Mouse (Mus musculus) lung, embryonic 16.5 days (tissue): ENCODE data around the gene Pcgf3. TPM values are rescaled to one million over a fixed set of nuclear protein-coding genes. Genes with fewer than 3 reads are reported as not detected.
"Not testable (repeated sequence)": the region's sequence is repeated elsewhere in the genome, so short reads cannot be mapped to it uniquely, and the experiment has no call there.

Experiments used
- ATAC-seq: fragments of 200-750 bp; cut with Nextera tagmentation; 2 replicates; pipeline ENCODE4 v1.8.0; 2017; ENCODE audit warnings: low read depth, mild to moderate bottlenecking, moderate library complexity
- H3K27ac ChIP-seq: fragments of 300-500 bp; sonication (generic); 2 replicates; pipeline ENCODE4 v1.5.1; 2014; ENCODE audit warnings: mild to moderate bottlenecking, control low read depth, low read length
- H3K27me3 ChIP-seq: fragments of 300-500 bp; sonication (generic); 2 replicates; pipeline ENCODE4 v1.6.1; 2014; ENCODE audit warnings: low read depth, low read length, mixed read lengths; ENCODE audit not compliant: control insufficient read depth, insufficient read depth
- H3K36me3 ChIP-seq: fragments of 300-500 bp; sonication (generic); 2 replicates; pipeline ENCODE4 v1.6.1; 2014; ENCODE audit warnings: low read length; ENCODE audit not compliant: control insufficient read depth, insufficient read depth
- H3K4me1 ChIP-seq: fragments of 300-500 bp; sonication (generic); replicated peaks from 2 replicates; pipeline ENCODE4 v1.6.1; 2014; ENCODE audit warnings: low read length, mixed read lengths; ENCODE audit not compliant: control insufficient read depth, insufficient read depth
- H3K4me2 ChIP-seq: fragments of 300-500 bp; sonication (generic); 2 replicates; pipeline ENCODE4 v1.6.1; 2014; ENCODE audit warnings: low read depth, low read length, control low read depth
- H3K4me3 ChIP-seq: fragments of 300-500 bp; sonication (generic); 2 replicates; pipeline ENCODE4 v1.5.1; 2014; ENCODE audit warnings: mild to moderate bottlenecking, low read length, control low read depth
- H3K9ac ChIP-seq: fragments of 300-500 bp; sonication (generic); 2 replicates; pipeline ENCODE4 v1.6.1; 2014; ENCODE audit warnings: low read length, control low read depth
- H3K9me3 ChIP-seq: fragments of 300-500 bp; sonication (generic); 2 replicates; pipeline ENCODE4 v1.6.1; 2016; ENCODE audit warnings: low read length; ENCODE audit not compliant: control insufficient read depth
- WGBS: fragments of 180-500 bp; shearing (Covaris S2); extraction: QIAGEN DNeasy Blood & Tissue Kit; methylation state at CpG from one replicate; pipeline ENCODE4 v1.1.7; 2014; 5-methylcytosine and 5-hydroxymethylcytosine counted together
- polyA plus RNA-seq: library from polyadenylated mRNA; unstranded; fragments of >200 nt; fragmentation: Nextera tagmentation; extraction: Ambion mirVana; gene quantifications from 2 replicates; pipeline ENCODE4 v1.2.1, GENCODE M21; 2015

The Pcgf3 gene
- polyA plus RNA-seq, 1 experiment from 2014 or later = 18.9 TPM

DNA sequence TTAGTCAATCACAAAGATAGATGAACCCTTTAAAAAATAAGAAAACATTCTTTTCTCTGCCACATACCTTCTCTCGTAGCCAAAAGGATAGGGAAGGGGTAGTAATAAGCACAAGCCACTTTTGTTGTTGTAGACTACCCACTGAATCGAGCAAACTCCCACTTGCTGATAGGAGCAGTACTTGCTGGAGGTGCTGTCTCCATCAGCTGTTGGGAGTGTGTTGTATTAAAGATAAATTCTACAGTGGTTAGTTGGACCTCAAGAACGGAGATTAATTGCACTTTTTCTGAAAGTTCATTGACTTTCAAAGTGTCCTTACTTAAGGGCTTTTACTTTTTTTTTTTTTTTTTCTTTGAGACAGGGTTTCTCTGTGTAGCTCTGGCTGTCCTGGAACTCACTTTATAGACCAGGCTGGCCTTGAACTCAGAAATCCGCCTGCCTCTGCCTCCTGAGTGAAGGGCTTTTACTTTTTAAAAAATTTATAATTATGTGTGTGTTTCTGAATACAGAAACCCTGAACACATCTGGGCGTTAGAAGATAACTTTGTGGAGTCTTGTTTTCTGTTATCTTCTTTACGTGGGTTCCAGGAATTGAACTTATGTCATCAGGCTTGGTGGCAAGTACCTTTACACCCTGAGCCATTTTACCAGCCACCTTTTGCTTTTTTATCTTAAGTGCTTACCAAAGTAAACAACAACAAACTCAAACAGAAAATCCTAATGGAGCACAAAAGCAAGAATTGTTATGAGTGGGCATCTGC is 4.3 kb downstream of the Pcgf3 start:
- Histone ChIP-seq H3K27ac (no peak overlapping the region), H3K4me1 (peaks cover 16% of the 10 kb centered on the region), H3K27me3 (no peaks in the 10 kb centered on the region), H3K4me2 (no peak overlapping the region), H3K36me3 (no peaks in the 10 kb centered on the region), H3K9me3 (no peaks in the 10 kb centered on the region), H3K9ac (no peak overlapping the region), H3K4me3 (no peak overlapping the region)
- WGBS = 84% methylated on average over 6 of the region's 6 CpGs
- no peak for ATAC-seq

DNA sequence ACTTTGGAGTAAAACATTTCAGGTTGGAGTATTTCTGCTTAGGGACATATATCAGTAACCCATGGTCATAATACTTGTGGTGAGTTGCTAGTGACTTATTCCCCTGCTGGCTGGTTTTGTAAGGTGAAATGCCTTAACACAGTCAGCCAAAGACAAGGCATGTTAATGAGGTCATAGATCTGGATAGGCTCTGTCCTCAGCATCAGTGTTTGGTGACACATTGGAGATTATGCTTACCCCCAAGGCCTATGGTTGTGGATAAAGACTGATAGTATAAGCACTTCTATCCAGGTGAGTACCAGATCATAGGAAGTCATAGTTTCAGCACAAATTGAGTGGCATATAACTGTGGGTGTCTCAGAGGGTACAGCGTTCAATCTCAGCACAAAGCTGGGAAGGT is 5.6 kb downstream of the Pcgf3 start:
- H3K4me1 ChIP-seq = peaks cover 16% of the 10 kb centered on the region
- no peak overlapping the region for H3K9ac ChIP-seq
- H3K9me3 ChIP-seq = no peaks in the 10 kb centered on the region
- no peaks in the 10 kb centered on the region for H3K27me3 ChIP-seq
- H3K4me2 ChIP-seq = no peak overlapping the region
- no peak overlapping the region for H3K4me3 ChIP-seq
- no peak overlapping the region for H3K27ac ChIP-seq
- WGBS = 97% methylated on average over 1 of the region's 1 CpGs
- no peaks in the 10 kb centered on the region for H3K36me3 ChIP-seq
- no peak for ATAC-seq

DNA sequence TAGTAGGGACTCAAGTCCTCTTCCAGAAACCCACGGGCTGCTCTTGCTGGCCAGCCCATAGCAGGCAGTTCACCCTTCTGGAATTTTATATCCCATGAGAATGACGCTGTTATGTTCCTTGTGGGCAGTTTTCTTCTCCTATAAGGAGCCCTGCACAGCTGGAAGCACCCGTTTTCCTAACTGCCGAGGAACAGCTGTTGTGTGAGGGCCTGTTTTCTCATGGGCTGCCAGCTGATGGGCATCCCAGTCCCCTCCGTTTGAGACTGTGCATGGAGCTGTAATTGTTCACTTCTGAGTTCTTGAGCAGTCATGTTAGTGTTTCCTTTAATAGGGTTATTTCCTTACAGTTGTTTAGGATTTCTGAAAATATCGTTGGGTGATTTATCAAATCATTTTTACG is 8.6 kb downstream of the Pcgf3 start:
- Histone ChIP-seq H3K27me3 (no peaks in the 10 kb centered on the region), H3K4me1 (no peaks in the 10 kb centered on the region; the same call in 1 of the 2 replicates), H3K4me2 (no peak overlapping the region), H3K9me3 (no peaks in the 10 kb centered on the region), H3K4me3 (no peak overlapping the region), H3K9ac (no peak overlapping the region), H3K36me3 (peaks cover 17% of the 10 kb centered on the region), H3K27ac (no peak overlapping the region)
- 67% methylated on average over 7 of the region's 7 CpGs for WGBS
- ATAC-seq = no peak

DNA sequence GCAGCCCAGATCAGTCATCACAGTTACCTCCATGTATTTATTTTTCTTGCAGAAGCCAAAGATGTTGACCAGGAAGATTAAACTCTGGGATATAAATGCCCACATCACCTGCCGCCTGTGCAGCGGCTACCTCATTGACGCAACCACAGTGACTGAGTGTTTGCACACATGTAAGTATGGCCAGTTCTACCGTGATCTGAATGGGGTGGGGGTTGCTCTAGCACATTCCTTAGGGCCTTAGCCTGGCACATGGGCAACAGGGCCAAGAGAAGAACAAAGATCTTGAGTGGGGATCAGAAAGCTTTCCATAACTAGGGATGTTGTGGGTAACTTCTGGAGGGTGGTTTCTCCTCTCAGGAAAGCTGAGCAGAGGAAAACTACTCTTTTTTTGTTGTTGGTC is 12.7 kb downstream of the Pcgf3 start:
- H3K36me3 ChIP-seq = peaks cover 44% of the 10 kb centered on the region
- 46% methylated on average over 4 of the region's 4 CpGs for WGBS
- H3K4me3 ChIP-seq = no peak overlapping the region
- H3K27ac ChIP-seq = no peak overlapping the region
- no peak for ATAC-seq
- no peaks in the 10 kb centered on the region for H3K4me1 ChIP-seq
- H3K27me3 ChIP-seq = no peaks in the 10 kb centered on the region
- H3K4me2 ChIP-seq = no peak overlapping the region
- no peaks in the 10 kb centered on the region for H3K9me3 ChIP-seq
- H3K9ac ChIP-seq = no peak overlapping the region

DNA sequence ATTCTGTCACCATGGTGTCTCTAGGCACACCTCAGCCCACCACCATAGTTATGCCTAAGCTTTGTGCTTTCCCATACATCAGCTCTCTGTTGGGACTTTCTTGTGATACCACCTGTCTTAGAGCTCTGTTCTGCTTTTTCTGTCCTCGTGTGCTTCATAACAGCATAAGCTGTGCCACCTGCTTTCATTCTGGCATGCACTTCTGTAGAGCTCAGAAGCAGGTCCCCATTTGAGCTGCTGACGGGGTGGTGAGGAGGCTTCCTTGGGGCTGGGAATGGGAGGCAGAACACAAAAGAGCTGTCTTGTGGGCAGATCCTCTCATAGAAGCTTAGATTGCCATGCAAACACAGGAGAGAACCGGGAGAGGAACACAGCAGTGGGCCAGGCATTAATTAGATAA is 14.9 kb downstream of the Pcgf3 start:
- ATAC-seq = no peak
- Histone ChIP-seq H3K9me3 (no peaks in the 10 kb centered on the region), H3K4me2 (no peak overlapping the region), H3K27ac (no peak overlapping the region), H3K4me3 (no peak overlapping the region), H3K4me1 (no peaks in the 10 kb centered on the region), H3K9ac (no peak overlapping the region), H3K36me3 (peaks cover 47% of the 10 kb centered on the region), H3K27me3 (no peaks in the 10 kb centered on the region)
- WGBS = 89% methylated on average over 3 of the region's 3 CpGs

DNA sequence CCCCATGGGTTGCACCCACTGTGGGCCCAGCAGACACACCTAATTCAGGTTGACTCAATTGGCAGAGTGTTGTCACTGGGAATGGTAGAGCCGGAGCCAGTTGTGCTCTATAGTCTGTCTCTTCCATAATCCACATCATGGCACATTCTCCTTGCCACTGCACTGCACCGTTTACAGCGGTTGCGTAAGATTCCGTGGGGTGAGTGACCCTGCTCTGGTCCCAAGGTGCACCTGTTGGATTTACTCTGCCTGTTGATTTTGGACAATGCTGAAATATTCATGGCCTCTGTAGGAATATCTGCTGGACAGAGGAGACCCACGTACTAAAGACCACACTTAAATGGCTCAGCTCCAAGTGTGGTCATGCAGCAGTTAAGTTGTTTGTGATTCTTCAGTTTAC is 22.0 kb downstream of the Pcgf3 start:
- Histone ChIP-seq H3K4me2 (no peak overlapping the region), H3K9me3 (no peaks in the 10 kb centered on the region), H3K9ac (no peak overlapping the region), H3K27ac (no peak overlapping the region), H3K27me3 (no peaks in the 10 kb centered on the region), H3K36me3 (peaks cover 25% of the 10 kb centered on the region), H3K4me1 (no peaks in the 10 kb centered on the region), H3K4me3 (no peak overlapping the region)
- 81% methylated on average over 6 of the region's 6 CpGs for WGBS
- ATAC-seq = no peak

DNA sequence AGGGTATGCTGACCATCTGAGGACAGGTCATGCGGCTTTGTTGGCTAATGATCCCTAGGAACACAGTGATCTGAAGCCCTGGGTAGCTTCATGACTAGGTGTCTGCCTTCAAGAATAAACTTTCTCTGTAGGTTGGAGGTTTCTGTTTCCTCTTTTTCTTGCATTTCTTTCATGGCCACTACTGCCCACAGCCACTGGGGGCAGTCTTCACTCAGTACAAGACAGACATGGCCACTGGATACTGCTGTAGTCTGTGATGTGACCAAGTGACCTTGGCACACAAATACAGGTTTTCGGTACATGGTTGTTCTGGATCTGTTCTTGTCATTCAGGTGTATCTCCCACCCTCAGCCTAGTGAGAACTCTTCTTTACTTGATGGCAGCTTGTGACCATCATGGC is 24.2 kb downstream of the Pcgf3 start:
- 91% methylated on average over 2 of the region's 2 CpGs for WGBS
- no peaks in the 10 kb centered on the region for H3K4me1 ChIP-seq
- H3K4me3 ChIP-seq = no peak overlapping the region
- no peak for ATAC-seq
- no peaks in the 10 kb centered on the region for H3K9me3 ChIP-seq
- H3K9ac ChIP-seq = no peak overlapping the region
- H3K27ac ChIP-seq = no peak overlapping the region
- no peaks in the 10 kb centered on the region for H3K27me3 ChIP-seq
- H3K36me3 ChIP-seq = peaks cover 36% of the 10 kb centered on the region
- H3K4me2 ChIP-seq = no peak overlapping the region

DNA sequence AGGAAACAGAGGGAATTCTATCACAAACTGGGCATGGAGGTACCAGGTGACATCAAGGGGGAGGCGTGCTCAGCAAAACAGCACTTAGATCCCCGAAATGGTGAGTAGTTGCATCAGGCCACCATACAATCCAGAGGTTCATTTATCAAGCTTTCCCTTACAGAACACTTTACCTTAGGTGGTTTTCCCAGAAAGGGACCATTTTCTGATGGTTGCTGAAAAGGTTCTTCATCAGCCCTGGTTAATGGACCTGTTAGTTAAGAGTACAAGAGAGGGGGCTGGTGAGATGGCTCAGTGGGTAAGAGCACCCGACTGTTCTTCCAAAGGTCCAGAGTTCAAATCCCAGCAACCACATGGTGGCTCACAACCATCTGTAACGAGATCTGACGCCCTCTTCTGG is 25.1 kb downstream of the Pcgf3 start:
- not testable (repeated sequence) for H3K4me1 ChIP-seq, H3K4me3 ChIP-seq, H3K9ac ChIP-seq, H3K4me2 ChIP-seq, ATAC-seq, H3K9me3 ChIP-seq, H3K27me3 ChIP-seq, H3K27ac ChIP-seq
- H3K36me3 ChIP-seq = peaks cover 36% of the 10 kb centered on the region
- whole genome bisulfite sequencing = 96% methylated on average over 4 of the region's 5 CpGs

DNA sequence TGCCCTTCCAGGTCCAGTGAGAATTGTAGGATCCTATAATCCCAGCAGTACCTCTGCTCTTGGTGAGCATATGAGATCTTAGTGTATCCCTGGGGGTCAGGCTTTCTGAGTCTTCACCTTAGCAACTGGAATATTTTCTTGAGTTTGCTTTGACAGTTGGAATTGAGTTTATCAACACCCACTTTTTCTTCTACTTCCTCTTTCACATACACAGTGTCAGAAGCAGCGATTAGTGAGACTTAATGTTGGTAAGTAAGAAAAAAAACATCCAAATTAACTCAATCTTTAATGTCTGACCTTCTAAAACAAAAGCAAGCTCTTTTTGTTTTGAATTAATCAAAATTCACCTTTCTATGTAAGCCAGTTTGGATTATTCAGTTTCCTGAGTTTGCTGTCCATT is 40.5 kb downstream of the Pcgf3 start:
- no peaks in the 10 kb centered on the region for H3K27me3 ChIP-seq
- no peak overlapping the region for H3K27ac ChIP-seq
- H3K36me3 ChIP-seq = peaks cover 59% of the 10 kb centered on the region
- no peak overlapping the region for H3K4me2 ChIP-seq
- H3K9ac ChIP-seq = no peak overlapping the region
- no peaks in the 10 kb centered on the region for H3K4me1 ChIP-seq
- 68% methylated on average over 1 of the region's 1 CpGs for WGBS
- no peak for ATAC-seq
- no peak overlapping the region for H3K4me3 ChIP-seq
- H3K9me3 ChIP-seq = no peaks in the 10 kb centered on the region

DNA sequence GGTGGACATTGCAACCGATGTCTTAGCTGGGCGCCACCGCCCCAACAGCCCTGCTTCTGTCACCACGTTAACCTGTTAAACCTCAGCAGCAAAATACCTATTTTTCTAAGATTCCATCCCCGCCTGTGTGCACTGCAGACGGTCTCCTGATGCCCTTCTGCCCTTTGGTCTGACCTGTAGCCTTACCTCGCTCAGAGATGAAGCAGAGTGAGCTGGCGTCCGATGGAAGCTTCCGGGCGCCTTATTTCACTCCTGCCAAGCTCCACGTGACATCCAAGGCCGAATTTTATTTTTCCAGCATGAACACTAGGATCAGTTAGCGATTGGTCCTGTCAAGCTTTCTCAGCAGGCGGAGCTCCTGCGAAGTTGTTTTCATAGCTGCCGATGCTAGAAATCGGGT is 41.3 kb downstream of the Pcgf3 start:
- no peak overlapping the region for H3K4me2 ChIP-seq
- ATAC-seq = no peak
- no peaks in the 10 kb centered on the region for H3K4me1 ChIP-seq
- WGBS = 87% methylated on average over 18 of the region's 18 CpGs
- peaks cover 53% of the 10 kb centered on the region for H3K36me3 ChIP-seq
- no peaks in the 10 kb centered on the region for H3K27me3 ChIP-seq
- H3K9me3 ChIP-seq = no peaks in the 10 kb centered on the region
- no peak overlapping the region for H3K9ac ChIP-seq
- no peak overlapping the region for H3K27ac ChIP-seq
- no peak overlapping the region for H3K4me3 ChIP-seq
